In genomic region chr7:140987182-140988138, GRCm38 (mm10) we compare ENCODE assay signal across 24 mouse cellular contexts. TPM values are rescaled to one million over a fixed set of nuclear protein-coding genes. Genes with fewer than 3 reads are reported as not detected.
DNase-seq lines count a peak whose midpoint lies in the region; ATAC-seq and TF ChIP-seq lines count a peak whose summit lies in the region.
"Had no signal": no experiment of that assay in that cellular context is flagged by ENCODE, and none has a peak within 500 bp of the region (broad histone marks: within the 10 kb centered on the region; RNA-seq: fewer than 3 reads in every experiment).

No protein-coding gene starts in this region.

- whole genome bisulfite sequencing in liver, embryonic 11.5 days = 69% methylated on average over 17 of the region's 17 CpGs
- 59% methylated on average over 17 of the region's 17 CpGs for WGBS in liver, embryonic 12.5 days (ENCODE audit: insufficient replicate concordance)
- 91% methylated on average over 17 of the region's 17 CpGs for WGBS in neural tube, embryonic 15.5 days

- H3K4me2 ChIP-seq in liver, embryonic 11.5 days = no peak overlapping the region
- no peak overlapping the region for H3K4me2 ChIP-seq in liver, embryonic 12.5 days
- no peak overlapping the region for H3K4me2 ChIP-seq in neural tube, embryonic 15.5 days
- H3K4me2 ChIP-seq: forebrain, embryonic 15.5 days; liver, embryonic 13.5 days; midbrain, embryonic 13.5 days had no signal

- DNase-seq in heart, adult 11 months = peak; percentile 67
- no peak for DNase-seq in heart, adult 9 months (ENCODE audit: low spot score in 2 of 2)
- DNase-seq in liver, embryonic 11.5 days (ENCODE audit: low spot score) = peak; percentile 28
- DNase-seq in right cerebral cortex, postnatal 10 days (ENCODE audit: low spot score in 2 of 2) = peak; percentile 34 to 40
- DNase-seq in adrenal gland, postnatal 36 days = no peak
- DNase-seq: B cell, adult 2 months; cerebellum, postnatal 10 days; kidney, adult 8-10 months; kidney, postnatal 25 days; liver, embryonic 13.5 days had no signal

- 0 out of 2 replicates have a peak, but pooled peaks cover 2% of the 10 kb centered on the region for H3K27me3 ChIP-seq in liver, embryonic 11.5 days (replicated peaks; ENCODE audit: control insufficient read depth, insufficient read depth, low read length)
- H3K27me3 ChIP-seq in liver, embryonic 12.5 days (replicated peaks) = peaks cover 5% of the 10 kb centered on the region; the same call in 1 of the 2 replicates
- no peaks in the 10 kb centered on the region for H3K27me3 ChIP-seq in ES-Bruce4 (ENCODE audit: control insufficient read depth, insufficient read depth, low read length, poor library complexity, severe bottlenecking)
- no peaks in the 10 kb centered on the region for H3K27me3 ChIP-seq in neural tube, embryonic 15.5 days (replicated peaks)
- H3K27me3 ChIP-seq: forebrain, embryonic 15.5 days; liver, embryonic 13.5 days; midbrain, embryonic 13.5 days had no signal

- TF ChIP-seq EP300 in ES-Bruce4 (IDR thresholded peaks at IDR 0.05; ENCODE audit: insufficient read depth, low read depth, low read length) = no peak

- TF ChIP-seq POLR2A in ES-Bruce4 (IDR thresholded peaks at IDR 0.05; ENCODE audit: insufficient read depth, low read length) = no peak

- no peak overlapping the region for H3K4me3 ChIP-seq in liver, embryonic 11.5 days (ENCODE audit: low read depth, low read length)
- H3K4me3 ChIP-seq in liver, embryonic 12.5 days = no peak overlapping the region
- H3K4me3 ChIP-seq in ES-Bruce4 (ENCODE audit: low read depth, low read length) = no peak overlapping the region
- no peak overlapping the region for H3K4me3 ChIP-seq in neural tube, embryonic 15.5 days (replicated peaks)
- H3K4me3 ChIP-seq: forebrain, embryonic 15.5 days; liver, embryonic 13.5 days; midbrain, embryonic 13.5 days had no signal

- H3K27ac ChIP-seq in liver, embryonic 11.5 days (ENCODE audit: low read depth, low read length) = no peak overlapping the region
- no peak overlapping the region for H3K27ac ChIP-seq in liver, embryonic 12.5 days
- H3K27ac ChIP-seq in ES-Bruce4 (ENCODE audit: insufficient read depth, low read length) = peak overlapping the region; percentile 33; the same call in 1 of the 2 replicates
- H3K27ac ChIP-seq in neural tube, embryonic 15.5 days (replicated peaks) = no peak overlapping the region
- H3K27ac ChIP-seq: forebrain, embryonic 15.5 days; liver, embryonic 13.5 days; midbrain, embryonic 13.5 days had no signal

- TF ChIP-seq CTCF in ES-Bruce4 (IDR thresholded peaks at IDR 0.05; ENCODE audit: low read depth, low read length) = no peak

- 0 out of 2 replicates have a peak, but pooled peaks cover 2% of the 10 kb centered on the region for H3K4me1 ChIP-seq in liver, embryonic 11.5 days (replicated peaks; ENCODE audit: control insufficient read depth, insufficient read depth, low read length)
- peaks cover 15% of the 10 kb centered on the region; the same call in 1 of the 2 replicates for H3K4me1 ChIP-seq in liver, embryonic 12.5 days
- peaks cover 13% of the 10 kb centered on the region for H3K4me1 ChIP-seq in ES-Bruce4 (ENCODE audit: control insufficient read depth, insufficient read depth, low read length)
- no peaks in the 10 kb centered on the region for H3K4me1 ChIP-seq in neural tube, embryonic 15.5 days
- H3K4me1 ChIP-seq: forebrain, embryonic 15.5 days; midbrain, embryonic 13.5 days had no signal

- no peaks in the 10 kb centered on the region for H3K36me3 ChIP-seq in liver, embryonic 11.5 days (ENCODE audit: control insufficient read depth, insufficient read depth, low read length)
- H3K36me3 ChIP-seq in liver, embryonic 12.5 days = no peaks in the 10 kb centered on the region
- no peaks in the 10 kb centered on the region for H3K36me3 ChIP-seq in ES-Bruce4 (ENCODE audit: control insufficient read depth, insufficient read depth, low read length, poor library complexity, severe bottlenecking)
- H3K36me3 ChIP-seq in neural tube, embryonic 15.5 days = no peaks in the 10 kb centered on the region
- H3K36me3 ChIP-seq: forebrain, embryonic 15.5 days; liver, embryonic 13.5 days; midbrain, embryonic 13.5 days had no signal

- no peaks in the 10 kb centered on the region for H3K9me3 ChIP-seq in liver, embryonic 11.5 days (ENCODE audit: control insufficient read depth, low read length)
- no peaks in the 10 kb centered on the region for H3K9me3 ChIP-seq in liver, embryonic 12.5 days (replicated peaks)
- H3K9me3 ChIP-seq in ES-Bruce4 (replicated peaks; ENCODE audit: control insufficient read depth, insufficient read depth, low read length, poor library complexity, severe bottlenecking) = no peaks in the 10 kb centered on the region
- no peaks in the 10 kb centered on the region for H3K9me3 ChIP-seq in neural tube, embryonic 15.5 days (replicated peaks)
- H3K9me3 ChIP-seq: forebrain, embryonic 15.5 days; liver, embryonic 13.5 days; midbrain, embryonic 13.5 days had no signal

- H3K9ac ChIP-seq in liver, embryonic 11.5 days (ENCODE audit: low read depth, low read length) = no peak overlapping the region
- H3K9ac ChIP-seq in liver, embryonic 12.5 days = no peak overlapping the region
- H3K9ac ChIP-seq in ES-Bruce4 (ENCODE audit: low read depth, poor library complexity, severe bottlenecking) = no peak overlapping the region
- H3K9ac ChIP-seq in neural tube, embryonic 15.5 days (replicated peaks) = no peak overlapping the region
- H3K9ac ChIP-seq: forebrain, embryonic 15.5 days; liver, embryonic 13.5 days; midbrain, embryonic 13.5 days had no signal

- ATAC-seq in liver, embryonic 11.5 days (replicated peaks; ENCODE audit: low FRiP score) = no peak
- ATAC-seq in liver, embryonic 12.5 days = no peak
- ATAC-seq in neural tube, embryonic 15.5 days (ENCODE audit: low FRiP score) = no peak
- ATAC-seq: forebrain, embryonic 15.5 days; inflammation-experienced regulatory T-cells, adult 6 months; midbrain, embryonic 13.5 days had no signal

RNA-seq across cellular contexts. Expression of gene Ifitm1, which starts 20.4 kb away (rescaled TPM):
- 32.7 and 33.5 TPM in 2 replicates for polyA plus RNA-seq in liver, embryonic 11.5 days (2014; fragmentation: Nextera tagmentation; extraction: Ambion mirVana)
- 19.5 and 23.4 TPM in 2 replicates for polyA plus RNA-seq in liver, embryonic 12.5 days (2016; fragmentation: Nextera tagmentation; extraction: Ambion mirVana)
- polyA plus RNA-seq in ES-Bruce4 (2011; ENCODE audit: insufficient read depth, insufficient read length, low read depth, missing spikeins) = 501 and 504 TPM in 2 replicates
- 20.6 and 115 TPM in 2 replicates for polyA plus RNA-seq in neural tube, embryonic 15.5 days (2015; fragmentation: Nextera tagmentation; extraction: Ambion mirVana)
- 1 to 10 TPM; 5.5 to 7.3 TPM for total RNA-seq in adrenal gland, postnatal 36 days (2021)

RNA-seq across cellular contexts. Expression of gene Ifitm3, which starts 23.1 kb away (rescaled TPM):
- polyA plus RNA-seq in liver, embryonic 11.5 days (2014; fragmentation: Nextera tagmentation; extraction: Ambion mirVana) = 45.0 and 47.5 TPM in 2 replicates
- 35.7 TPM in 2 replicates for polyA plus RNA-seq in liver, embryonic 12.5 days (2016; fragmentation: Nextera tagmentation; extraction: Ambion mirVana)
- 410 and 433 TPM in 2 replicates for polyA plus RNA-seq in ES-Bruce4 (2011; ENCODE audit: insufficient read depth, insufficient read length, low read depth, missing spikeins)
- polyA plus RNA-seq in neural tube, embryonic 15.5 days (2015; fragmentation: Nextera tagmentation; extraction: Ambion mirVana) = 50.1 and 243 TPM in 2 replicates
- 100 to 1,000 TPM; 135 to 191 TPM for total RNA-seq in adrenal gland, postnatal 36 days (2021)

RNA-seq across cellular contexts. Expression of gene Ifitm6, which starts 30.3 kb away (rescaled TPM):
- 0.90 and 0.97 TPM in 2 replicates for polyA plus RNA-seq in liver, embryonic 11.5 days (2014; fragmentation: Nextera tagmentation; extraction: Ambion mirVana)
- 1.4 and 2.7 TPM in 2 replicates for polyA plus RNA-seq in liver, embryonic 12.5 days (2016; fragmentation: Nextera tagmentation; extraction: Ambion mirVana)
- polyA plus RNA-seq in ES-Bruce4 (2011; ENCODE audit: insufficient read depth, insufficient read length, low read depth, missing spikeins) = not detected in 2 replicates
- 1.7 and 1.8 TPM in 2 replicates for polyA plus RNA-seq in neural tube, embryonic 15.5 days (2015; fragmentation: Nextera tagmentation; extraction: Ambion mirVana)
- total RNA-seq in adrenal gland, postnatal 36 days (2021) = under 1 TPM in 1 of 2 experiments, not detected in 1; 0.99 TPM
- total RNA-seq: gastrocnemius, adult 8-10 months; left cerebral cortex, postnatal 25 days had no signal
- polyA plus RNA-seq: forebrain, embryonic 15.5 days; hindbrain, embryonic 11.5 days had no signal

RNA-seq across cellular contexts. Expression of gene Ifitm2, which starts 31.7 kb away (rescaled TPM):
- 478 and 500 TPM in 2 replicates for polyA plus RNA-seq in liver, embryonic 11.5 days (2014; fragmentation: Nextera tagmentation; extraction: Ambion mirVana)
- polyA plus RNA-seq in liver, embryonic 12.5 days (2016; fragmentation: Nextera tagmentation; extraction: Ambion mirVana) = 355 TPM in 2 replicates
- polyA plus RNA-seq in ES-Bruce4 (2011; ENCODE audit: insufficient read depth, insufficient read length, low read depth, missing spikeins) = 720 and 786 TPM in 2 replicates
- polyA plus RNA-seq in neural tube, embryonic 15.5 days (2015; fragmentation: Nextera tagmentation; extraction: Ambion mirVana) = 197 and 409 TPM in 2 replicates
- 100 to 1,000 TPM; 430 to 633 TPM for total RNA-seq in adrenal gland, postnatal 36 days (2021)

RNA-seq across cellular contexts. Expression of gene Gm45717, which starts 31.7 kb away (rescaled TPM):
- not detected in 2 replicates for polyA plus RNA-seq in liver, embryonic 11.5 days (2014; fragmentation: Nextera tagmentation; extraction: Ambion mirVana)
- polyA plus RNA-seq in liver, embryonic 12.5 days (2016; fragmentation: Nextera tagmentation; extraction: Ambion mirVana) = not detected in 2 replicates
- 3.1 TPM in 1 of 2 replicates, not detected in the other for polyA plus RNA-seq in ES-Bruce4 (2011; ENCODE audit: insufficient read depth, insufficient read length, low read depth, missing spikeins)
- not detected in 2 replicates for polyA plus RNA-seq in neural tube, embryonic 15.5 days (2015; fragmentation: Nextera tagmentation; extraction: Ambion mirVana)
- not detected for total RNA-seq in adrenal gland, postnatal 36 days (2021)
- total RNA-seq: ES-E14; gastrocnemius, adult 8-10 months; heart, adult 8-10 months; left cerebral cortex, postnatal 25 days; neutrophil, adult 5-6 weeks had no signal
- polyA plus RNA-seq: forebrain, embryonic 15.5 days; heart, postnatal 0 days; hindbrain, embryonic 11.5 days; inflammation-experienced regulatory T-cells, adult 6 months; liver, embryonic 13.5 days; lung, embryonic 16.5 days; midbrain, embryonic 13.5 days had no signal

Comparison
In these comparisons a context has a peak if more than half of its experiments do, and no peak if none do; other contexts are left out.
1. DNase-seq: peak in heart, adult 11 months (single experiment), liver, embryonic 11.5 days (single experiment) and right cerebral cortex, postnatal 10 days (2 of 2); none in heart, adult 9 months (0 of 2) and adrenal gland, postnatal 36 days (0 of 2).